Mouse (Mus musculus) heart, adult 18-20 months (tissue): ENCODE data around the gene Emb. TPM values are rescaled to one million over a fixed set of nuclear protein-coding genes. Genes with fewer than 3 reads are reported as not detected.
"Not testable (repeated sequence)": the region's sequence is repeated elsewhere in the genome, so short reads cannot be mapped to it uniquely, and the experiment has no call there.

Experiments
- DNase-seq, 2 experiments: peaks; one replicate each; pipeline ENCODE4 v3.0.0; 2021 to 2022; ENCODE audit warnings: mixed read lengths in 1 of 2
- long read RNA-seq, 2 experiments: library from polyadenylated mRNA; stranded (forward); transcript quantifications; one replicate each; pipeline ENCODE4 v2.0.0; 2021
- total RNA-seq, 2 experiments: library from RNA; stranded (reverse); gene quantifications; 2 replicates each; pipeline ENCODE4 v1.2.3; 2021

The Emb gene
- 10 to 100 TPM; 12.0 to 14.3 TPM for total RNA-seq
- long read RNA-seq, experiment 1, transcript Emb-202 (1 exons, 2,136 nt): major isoform, 7 of 8 reads
- long read RNA-seq, experiment 1, partial matches to known transcripts: 0 of 8 reads
- long read RNA-seq, experiment 1, other reads (novel, unspliced or antisense): 0 of 8 reads
- long read RNA-seq, experiment 2, transcript Emb-202 (1 exons, 2,136 nt): major isoform, 5 of 13 reads
- long read RNA-seq, experiment 2, transcript Emb-201 (9 exons, 2,923 nt): major isoform, 5 of 13 reads
- long read RNA-seq, experiment 2, partial matches to known transcripts: 3 of 13 reads
- long read RNA-seq, experiment 2, other reads (novel, unspliced or antisense): 0 of 13 reads

DNA sequence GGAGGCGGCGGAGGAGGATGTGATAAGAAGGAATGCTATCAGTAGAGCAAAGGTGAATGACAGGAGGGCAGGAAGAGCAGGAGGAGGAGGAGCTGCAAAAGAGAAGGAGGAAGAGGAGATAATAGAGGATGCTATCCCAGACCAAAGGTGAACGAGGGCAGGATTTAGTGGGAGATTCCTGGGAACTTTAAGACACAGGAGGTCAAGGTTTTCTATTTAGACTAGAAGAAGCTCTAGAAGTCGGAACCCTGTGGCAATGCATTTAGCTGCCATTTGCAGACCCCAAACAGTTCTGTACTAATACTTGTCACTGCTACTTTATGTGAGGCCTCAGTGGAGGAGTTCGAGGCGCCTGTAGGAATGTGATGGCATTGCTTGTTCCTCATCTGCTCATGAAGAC lies at the start of gene Emb:
Emb (plus strand) TSS at position 301 of the 400 bp plus-strand sequence.
- DNase-seq: no peak

DNA sequence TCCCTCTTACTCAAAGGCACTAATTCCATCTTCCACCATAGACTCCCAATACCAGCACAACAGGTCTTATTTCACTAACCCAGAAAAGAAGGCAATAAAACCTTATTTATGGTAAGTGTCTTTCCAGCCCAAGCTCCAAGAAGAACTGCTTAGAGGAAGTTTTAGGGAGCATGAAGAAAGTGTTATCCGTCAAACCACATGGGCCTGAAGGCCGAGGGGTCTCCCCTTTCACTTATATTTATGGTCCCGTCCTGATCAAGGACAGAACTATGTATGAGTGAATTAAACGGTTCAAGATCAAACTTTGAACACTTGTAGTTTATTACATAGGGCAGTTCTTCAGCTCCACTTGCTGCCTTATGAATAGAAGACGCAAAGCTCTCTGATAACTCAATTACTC lies 44.4 kb upstream of the Emb start:
- no peak for DNase-seq

DNA sequence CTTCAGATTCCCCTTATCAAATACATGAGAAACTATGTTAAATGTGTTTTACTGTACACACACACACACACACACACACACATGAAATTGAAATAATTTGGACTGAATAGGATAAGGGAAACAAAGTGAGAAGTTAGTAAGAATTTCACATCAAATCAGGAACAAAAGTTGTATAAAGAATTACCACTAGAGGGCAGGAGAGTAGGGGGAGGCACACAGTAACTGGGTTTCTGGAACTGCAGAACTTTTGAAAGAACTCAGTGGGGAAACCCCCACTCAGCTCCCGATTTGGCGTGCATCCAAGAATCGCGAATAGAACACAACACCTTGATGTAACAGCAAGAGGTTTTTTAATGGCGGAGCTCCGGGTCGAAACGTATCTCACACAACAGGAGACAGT lies 43.3 kb upstream of the Emb start:
- no peak for DNase-seq

DNA sequence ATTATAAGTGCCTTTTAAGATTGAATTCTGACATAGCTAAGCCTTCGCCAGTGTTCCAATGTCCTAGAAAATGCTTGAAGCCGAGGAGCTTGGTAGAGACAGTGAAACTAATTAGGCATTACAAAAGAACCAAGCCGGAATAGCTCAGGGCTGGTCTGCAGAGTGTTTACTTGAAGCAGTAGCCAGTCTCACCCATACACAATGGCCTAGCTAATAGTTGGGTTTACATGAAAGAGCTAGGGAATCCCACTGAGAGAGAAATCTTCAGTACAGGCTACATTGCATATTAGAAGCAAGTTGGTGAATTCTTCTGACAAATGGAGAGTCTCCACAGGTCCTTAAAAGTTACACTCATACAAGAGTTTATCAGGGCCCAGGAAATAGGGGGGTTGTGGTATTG lies 27.4 kb upstream of the Emb start:
- not testable (repeated sequence) for DNase-seq

DNA sequence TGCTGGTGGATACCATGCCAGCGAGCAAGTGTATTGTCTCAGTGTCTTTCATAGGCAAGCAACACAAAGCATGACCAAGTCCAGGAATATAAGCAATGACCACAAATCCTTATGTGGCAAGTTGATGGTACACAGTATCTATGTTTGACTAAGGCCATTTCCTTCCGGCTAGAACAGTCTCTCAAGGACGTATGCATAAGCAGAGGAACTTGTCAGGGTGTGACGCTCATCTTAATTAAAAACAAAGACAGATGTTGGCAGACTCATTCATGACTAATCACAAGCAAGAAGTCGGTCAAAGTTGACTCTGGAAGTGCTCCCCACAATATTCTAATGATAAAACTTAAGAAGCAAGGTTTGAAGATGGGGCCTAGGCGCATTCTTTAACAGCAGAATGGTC lies 25.0 kb upstream of the Emb start:
- no peak for DNase-seq

DNA sequence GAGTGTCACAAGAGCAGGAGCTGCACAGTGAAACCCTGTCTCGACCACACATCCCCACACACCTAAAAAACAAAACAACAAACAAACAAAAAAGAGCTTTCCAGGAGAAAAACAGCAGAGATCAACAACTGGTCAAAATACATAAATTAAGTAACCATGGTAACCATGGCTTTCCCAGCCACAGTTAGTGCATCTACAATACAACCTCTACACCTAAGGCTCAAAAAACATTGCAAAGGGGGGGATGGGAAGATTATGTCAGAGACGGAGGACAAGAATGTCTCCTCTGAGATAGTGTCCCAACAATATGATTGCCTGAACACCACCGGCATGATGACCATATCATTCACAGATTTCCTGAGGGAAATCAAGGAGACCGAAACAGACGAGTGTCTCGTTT lies 23.0 kb upstream of the Emb start:
- no peak for DNase-seq

GRCm38 (mm10) chr13:117192161-117192560 lies 16.2 kb upstream of the Emb start:
- no peak for DNase-seq

DNA sequence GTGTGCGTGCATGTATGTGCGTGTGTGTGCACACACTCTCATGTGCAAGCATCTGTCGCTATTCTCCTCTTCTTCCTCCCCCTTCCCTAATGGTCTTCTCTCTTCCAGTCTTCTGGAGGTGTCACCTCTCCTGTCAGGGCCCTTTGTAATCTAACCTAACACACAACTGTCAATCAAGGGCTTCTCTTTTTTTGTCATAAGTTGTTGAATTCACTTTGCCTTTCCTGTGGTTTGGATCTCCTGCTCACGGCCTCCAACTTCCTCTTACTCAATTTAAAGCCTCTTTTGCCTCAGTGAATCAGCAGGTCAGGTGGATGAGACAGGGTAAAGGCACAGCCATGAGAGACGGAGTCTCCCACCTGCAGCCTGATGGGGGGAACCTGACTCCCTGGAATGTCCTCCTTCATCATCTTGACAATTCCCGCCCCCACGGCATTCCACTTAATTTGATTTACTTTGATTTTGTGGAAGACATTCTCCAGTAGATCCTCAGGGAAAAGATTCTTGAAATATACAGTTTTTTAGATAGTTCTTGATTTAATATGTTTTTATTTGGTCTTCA lies 14.8 kb upstream of the Emb start:
- DNase-seq: no peak

DNA sequence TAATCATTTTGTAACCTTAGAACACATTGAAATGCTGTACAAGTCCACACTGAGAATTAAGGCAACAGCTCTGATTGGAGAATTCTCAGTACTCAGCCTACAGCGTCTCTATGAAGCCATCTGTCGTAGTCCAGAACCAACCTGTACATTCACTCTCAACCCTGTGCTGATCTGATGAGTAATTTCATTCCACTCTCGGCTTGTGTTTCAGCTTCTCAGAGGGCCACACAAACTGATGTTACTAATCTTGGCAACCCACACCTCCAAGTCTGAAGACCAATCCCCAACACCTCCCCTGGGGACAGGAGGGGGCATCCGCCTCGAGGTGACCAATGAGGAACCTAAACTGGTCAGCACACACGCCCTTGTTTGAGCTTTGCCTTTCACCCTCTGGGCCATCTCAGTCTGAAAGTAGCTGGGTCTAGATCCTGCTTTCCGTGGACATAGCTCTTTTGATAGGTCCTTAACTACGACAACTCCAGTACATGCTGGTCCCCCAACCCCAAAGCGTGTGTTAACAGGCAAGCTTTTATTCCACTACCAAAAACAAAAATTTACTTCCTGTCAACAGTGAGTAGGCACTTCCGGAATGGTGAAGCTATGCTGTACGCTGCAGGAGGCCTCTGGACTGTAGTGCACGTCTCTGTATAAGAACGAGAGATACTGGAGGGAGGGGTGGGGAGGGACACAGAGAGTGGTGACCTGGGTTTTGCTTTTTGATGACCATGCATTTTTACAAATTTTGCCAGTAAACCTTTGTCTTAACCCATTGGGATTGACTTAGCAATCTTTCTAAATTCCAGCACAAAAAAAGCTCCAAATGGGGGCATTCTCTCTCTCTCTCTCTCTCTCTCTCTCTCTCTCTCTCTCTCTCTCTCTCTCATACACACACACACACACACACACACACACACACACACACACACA lies 12.5 kb upstream of the Emb start:
- DNase-seq: no peak

DNA sequence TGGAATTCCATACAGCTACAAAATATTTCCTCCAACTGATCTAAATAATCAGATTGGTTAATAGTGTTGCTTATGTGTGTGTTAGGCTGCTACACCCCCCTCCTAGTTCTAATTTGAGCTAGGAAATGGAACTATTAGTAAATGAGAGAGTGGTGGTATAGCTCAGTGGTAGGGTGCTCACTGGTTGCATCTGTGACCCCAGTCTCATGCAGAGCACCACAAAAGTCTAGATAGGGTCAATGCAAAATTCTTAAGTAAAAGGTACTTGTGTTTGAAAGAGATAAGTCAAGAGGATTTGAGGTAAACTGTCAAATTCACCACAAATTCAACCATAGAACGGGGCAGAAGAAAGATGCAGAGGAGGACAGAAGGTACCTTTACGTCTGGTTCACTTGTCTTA lies 10.7 kb upstream of the Emb start:
- no peak for DNase-seq

DNA sequence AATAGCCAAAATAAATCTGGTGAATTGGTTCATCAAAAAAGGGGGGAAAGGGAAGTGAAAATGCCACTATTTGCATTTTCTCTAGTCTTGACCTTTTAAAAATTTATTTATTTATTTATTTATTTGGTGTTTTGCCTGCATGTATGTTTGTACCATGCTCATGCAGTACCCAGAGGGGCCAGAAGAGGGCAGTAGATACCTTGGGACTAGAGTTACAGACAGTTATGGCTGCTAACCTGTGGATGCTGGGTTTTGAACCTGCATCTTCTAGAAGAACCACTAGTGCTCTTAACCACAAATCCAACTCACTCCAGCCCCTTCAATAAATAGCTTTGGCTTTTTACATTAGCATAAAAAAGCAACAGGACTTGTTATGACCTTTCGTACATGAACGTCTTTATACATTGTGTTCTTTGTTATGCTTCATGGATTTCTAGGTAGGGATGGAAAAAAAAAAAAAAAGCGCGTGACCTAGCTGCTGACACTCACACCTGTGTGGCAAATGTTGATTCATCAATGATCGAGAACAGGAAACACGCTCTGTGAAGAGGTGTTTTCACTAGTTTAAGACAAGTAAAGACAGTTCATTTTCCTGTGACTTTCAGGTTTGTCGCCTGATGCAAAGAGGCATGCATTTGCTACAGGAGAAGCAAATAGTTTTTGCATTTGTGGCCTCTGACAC lies 9.8 kb upstream of the Emb start:
- peak; percentile 42 to 85 for DNase-seq

DNA sequence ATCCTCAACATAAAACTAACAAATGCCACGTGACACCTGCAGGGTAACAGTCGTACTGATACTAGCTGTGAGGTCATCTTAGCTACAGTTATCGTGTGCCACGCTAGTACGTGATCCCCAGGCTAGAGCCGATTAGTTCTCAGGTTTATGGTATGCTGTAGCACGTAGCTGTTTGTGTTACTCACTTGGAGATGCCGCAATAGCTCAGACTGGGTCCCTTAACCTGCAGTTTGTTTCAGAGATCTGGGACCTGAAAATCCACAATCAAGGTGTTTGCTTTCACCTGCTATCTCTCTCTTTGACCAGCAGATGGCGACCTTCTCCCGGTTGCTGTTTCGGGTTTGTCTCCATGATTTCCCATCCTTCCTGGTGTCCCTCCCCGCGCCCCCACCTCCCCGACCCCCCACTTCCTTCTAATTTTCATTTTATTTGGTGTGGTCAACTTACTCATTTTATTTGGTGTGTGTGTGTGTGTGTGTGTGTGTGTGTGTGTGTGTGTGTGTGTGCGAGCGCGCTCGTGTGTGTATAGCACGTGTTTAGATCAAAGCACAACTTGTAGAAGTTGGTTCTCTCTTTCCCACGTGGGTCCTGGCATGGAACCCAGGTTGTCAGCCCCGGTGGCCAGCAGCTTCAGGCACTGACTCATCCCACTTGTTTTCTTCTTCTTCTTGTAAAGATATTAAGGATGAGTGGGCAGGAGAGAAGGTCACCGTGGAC lies 5.4 kb upstream of the Emb start:
- DNase-seq: peak in 1 of 2 experiments; percentile 32

GRCm38 (mm10) chr13:117204685-117205084 lies 3.7 kb upstream of the Emb start:
- no peak for DNase-seq

DNA sequence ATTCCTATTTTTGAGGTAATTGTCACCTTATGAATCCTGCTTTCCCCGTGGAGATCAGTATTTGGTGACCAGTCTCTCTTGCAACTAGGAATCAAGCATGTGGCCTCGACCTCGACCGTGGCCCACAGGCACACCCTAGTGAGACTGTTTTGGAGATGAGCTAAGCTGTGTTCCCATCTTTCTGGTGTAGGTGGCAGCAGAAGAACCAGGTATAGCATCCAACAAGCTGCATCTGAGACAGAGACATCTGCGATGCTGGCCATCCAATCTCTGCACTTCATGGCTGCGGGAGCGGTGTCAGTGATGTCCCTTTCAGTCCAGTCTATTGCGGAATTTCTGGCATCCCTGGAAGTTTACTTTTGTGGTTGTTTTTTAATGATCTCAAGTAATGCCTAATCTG lies 2.3 kb upstream of the Emb start:
- DNase-seq: no peak

DNA sequence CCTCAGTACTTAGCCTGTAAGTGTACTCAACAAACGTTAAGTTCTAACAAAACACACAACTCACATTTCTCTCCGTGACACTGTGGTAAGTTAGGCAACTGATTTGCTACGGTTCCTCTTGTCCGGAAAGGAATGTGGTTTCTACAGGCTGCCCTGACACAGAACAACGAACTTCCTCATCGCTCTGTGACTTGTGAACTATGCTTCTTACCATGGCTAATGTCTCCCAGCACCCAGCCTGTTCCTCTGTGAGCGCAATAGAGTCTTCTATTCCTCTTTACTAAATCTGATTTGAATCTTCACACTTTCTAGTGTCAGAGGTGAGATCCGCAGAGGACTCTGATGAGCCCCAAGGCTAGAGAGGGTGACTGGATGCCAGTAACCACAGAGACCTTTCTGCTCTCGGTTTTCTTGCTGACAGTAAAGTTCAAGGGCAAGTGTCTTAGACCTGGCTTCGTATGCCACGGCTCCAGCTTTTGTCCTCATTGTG lies 3.1 kb downstream of the Emb start:
- DNase-seq: peak in 1 of 2 experiments; percentile 29

GRCm38 (mm10) chr13:117215481-117215880 lies 7.1 kb downstream of the Emb start:
- no peak for DNase-seq

DNA sequence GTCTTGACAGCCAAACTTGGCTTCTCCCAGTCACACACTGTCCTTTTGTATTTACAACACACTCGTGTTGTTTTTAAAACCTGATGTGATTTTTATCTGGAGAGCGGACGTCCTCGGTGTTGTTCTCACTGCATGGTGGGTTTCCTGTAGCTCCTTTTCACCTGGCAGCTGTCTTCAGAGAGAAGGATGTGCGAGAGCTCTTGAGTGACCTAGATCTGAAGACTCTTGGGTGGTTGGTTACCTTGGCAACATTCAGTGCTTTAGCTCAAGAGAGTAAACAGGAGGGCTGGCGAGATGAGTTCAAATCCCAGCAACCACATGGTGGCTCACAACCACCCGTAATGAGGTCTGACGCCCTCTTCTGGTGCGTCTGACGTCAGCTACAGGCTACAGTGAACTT lies 7.8 kb downstream of the Emb start:
- DNase-seq: no peak

DNA sequence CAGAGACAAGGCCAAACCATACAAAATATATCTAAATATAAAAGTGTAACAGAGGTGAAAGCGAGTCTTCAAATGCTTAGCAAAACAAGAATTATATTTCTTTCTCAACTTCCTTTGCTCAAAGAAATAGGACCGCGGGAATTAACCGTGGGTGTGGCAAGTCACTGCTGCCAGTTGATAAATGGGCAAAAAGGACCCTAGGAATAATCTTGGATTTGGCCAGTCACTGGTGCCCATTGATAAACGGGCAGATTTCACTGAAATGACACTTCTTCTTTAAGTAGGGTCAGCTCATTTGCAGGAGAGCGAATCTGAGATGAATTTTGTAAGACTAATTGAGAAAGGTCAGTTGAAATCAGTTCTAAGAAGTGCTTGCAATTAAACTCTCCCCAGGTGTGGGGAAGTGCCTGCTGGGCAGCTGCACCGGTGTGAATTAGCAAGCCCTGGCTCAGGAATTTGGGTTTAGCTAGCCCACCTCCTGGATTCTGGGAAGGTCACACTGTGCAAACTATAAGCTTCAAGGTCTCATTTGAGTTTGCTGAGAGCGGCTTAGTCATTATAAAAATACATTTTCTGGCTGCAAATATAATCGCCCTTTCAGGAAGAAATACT lies 8.5 kb downstream of the Emb start:
- no peak for DNase-seq

DNA sequence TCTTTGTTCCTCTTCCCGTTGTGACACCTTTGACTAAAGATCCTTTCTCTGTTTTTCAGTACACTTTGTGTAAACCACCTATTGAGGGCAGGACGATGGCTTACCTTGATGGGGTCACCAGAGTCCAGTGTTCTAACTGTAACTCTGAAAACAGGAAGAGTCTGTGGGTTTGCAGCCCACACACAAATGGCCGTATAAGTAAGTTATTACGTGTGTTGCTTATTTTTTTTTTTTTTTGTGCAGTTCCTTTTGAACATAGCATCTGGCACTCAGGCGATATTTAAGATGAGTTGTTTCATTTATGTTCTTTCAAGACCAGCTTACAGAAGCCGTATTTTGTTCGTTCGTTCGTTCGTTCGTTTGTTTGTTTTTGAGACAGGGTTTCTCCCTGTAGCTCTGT lies 9.3 kb downstream of the Emb start:
- no peak for DNase-seq

DNA sequence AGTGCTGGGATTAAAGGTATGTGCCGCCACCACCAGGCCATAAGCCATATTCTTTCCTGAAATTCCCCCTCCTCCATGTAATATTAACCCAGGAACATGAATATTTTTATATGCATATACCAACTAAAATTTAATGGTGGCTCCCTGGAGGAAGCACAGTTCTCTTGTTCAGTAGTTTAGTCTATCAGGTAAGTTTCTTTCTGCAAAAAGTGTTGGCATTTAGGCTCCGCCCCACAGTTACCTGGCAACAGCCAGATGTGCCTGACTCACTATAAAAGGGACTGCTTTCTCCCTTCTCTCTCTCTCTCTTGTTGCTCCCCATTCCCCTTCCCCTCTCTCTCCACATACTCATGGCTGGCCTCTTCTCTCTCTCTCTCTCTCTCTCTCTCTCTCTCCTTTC lies 9.8 kb downstream of the Emb start:
- DNase-seq: no peak

GRCm38 (mm10) chr13:117219871-117220500 lies 11.7 kb downstream of the Emb start:
- DNase-seq: no peak
